Mouse (Mus musculus): ENCODE measurements around the gene Vangl2.

Gene Vangl2

GRCm38 (mm10) chr1:172027809-172028102 lies 488 bp downstream of the Vangl2 start:
- no peak for DNase-seq (ENCODE audit: low spot score)

- DNase-seq (ENCODE audit: low spot score): peak; percentile 90
These were observed 1.0 kb downstream of the Vangl2 start for GRCm38 (mm10) chr1:172027010-172027808.

- no peak for DNase-seq (ENCODE audit: low spot score)
These were observed 1.9 kb downstream of the Vangl2 start for GRCm38 (mm10) chr1:172026201-172026901.

GRCm38 (mm10) chr1:172025201-172025904 lies 2.9 kb downstream of the Vangl2 start:
- no peak for DNase-seq (ENCODE audit: low spot score)

GRCm38 (mm10) chr1:172024140-172024895 lies 3.9 kb downstream of the Vangl2 start:
- no peak for DNase-seq (ENCODE audit: low spot score)

GRCm38 (mm10) chr1:172019863-172020521 lies 8.3 kb downstream of the Vangl2 start:
- no peak for DNase-seq (ENCODE audit: low spot score)

- DNase-seq (ENCODE audit: low spot score): peak; percentile 63
These were observed 8.9 kb downstream of the Vangl2 start for GRCm38 (mm10) chr1:172019339-172019738.

- DNase-seq (ENCODE audit: low spot score): no peak
These were observed 9.6 kb downstream of the Vangl2 start for GRCm38 (mm10) chr1:172018336-172019311.

- DNase-seq (ENCODE audit: low spot score): no peak
These were observed 10.7 kb downstream of the Vangl2 start for GRCm38 (mm10) chr1:172017517-172018070.

- no peak for DNase-seq (ENCODE audit: low spot score)
These were observed 11.4 kb downstream of the Vangl2 start for GRCm38 (mm10) chr1:172016660-172017516.

- DNase-seq (ENCODE audit: low spot score): no peak
These were observed 12.2 kb downstream of the Vangl2 start for GRCm38 (mm10) chr1:172016031-172016430.

- DNase-seq (ENCODE audit: low spot score): no peak
These were observed 12.8 kb downstream of the Vangl2 start for GRCm38 (mm10) chr1:172015312-172015939.

- no peak for DNase-seq (ENCODE audit: low spot score)
These were observed 13.5 kb downstream of the Vangl2 start for GRCm38 (mm10) chr1:172014771-172015170.

- peak; percentile 72 for DNase-seq (ENCODE audit: low spot score)
These were observed 16.2 kb downstream of the Vangl2 start for GRCm38 (mm10) chr1:172012030-172012429.

GRCm38 (mm10) chr1:172010042-172010824 lies 18.0 kb downstream of the Vangl2 start:
- DNase-seq (ENCODE audit: low spot score): no peak

GRCm38 (mm10) chr1:172009406-172009805 lies 18.8 kb downstream of the Vangl2 start:
- DNase-seq (ENCODE audit: low spot score): no peak

- no peak for DNase-seq (ENCODE audit: low spot score)
These were observed 19.9 kb downstream of the Vangl2 start for GRCm38 (mm10) chr1:172008351-172008750.

GRCm38 (mm10) chr1:172007761-172008160 lies 20.5 kb downstream of the Vangl2 start:
- DNase-seq (ENCODE audit: low spot score): no peak
